Mouse (Mus musculus) bone marrow, adult 2 months (tissue): ENCODE results near the gene Nexn.

Source experiments
- CTCF ChIP-seq: fragments of 200-500 bp; IDR thresholded peaks from 2 replicates; pipeline ENCODE4 v1.5.1; 2011; ENCODE audit warnings: low read length, control low read depth; ENCODE audit not compliant: control insufficient read depth, insufficient read depth
- POLR2A ChIP-seq: fragments of 200-500 bp; IDR thresholded peaks from 2 replicates; pipeline ENCODE4 v1.6.1; 2011; ENCODE audit warnings: low read depth, mild to moderate bottlenecking, control low read depth, low read length, borderline replicate concordance; ENCODE audit not compliant: control insufficient read depth

GRCm38 (mm10) chr3:152201181-152201580 lies 65.0 kb downstream of the Nexn start:
- TF ChIP-seq CTCF (no peak), POLR2A (no peak)
